Mouse (Mus musculus) CH12.LX (cell line): ENCODE measurements around the gene Pde6b. TPM values are rescaled to one million over a fixed set of nuclear protein-coding genes. Genes with fewer than 3 reads are reported as not detected.

ENCODE experiments used
- DNase-seq: peaks from one replicate; pipeline ENCODE4 v3.0.0-alpha.2; 2013; ENCODE audit errors: extremely low read depth
- H3K27ac ChIP-seq: 2 replicates; pipeline ENCODE4 v1.5.1; 2012; ENCODE audit warnings: low read depth, mild to moderate bottlenecking, control low read depth, moderate library complexity; ENCODE audit not compliant: insufficient read depth
- H3K27me3 ChIP-seq: replicated peaks from 2 replicates; pipeline ENCODE3; 2012; ENCODE audit warnings: inconsistent platforms
- H3K36me3 ChIP-seq, 2 experiments: replicated peaks in 1 of 2; 2 replicates each; pipeline versions ENCODE3 to v1.6.1; 2012; ENCODE audit warnings: inconsistent platforms in 1 of 2, low read length in 1 of 2, mild to moderate bottlenecking in 1 of 2, mixed read lengths in 1 of 2, moderate library complexity in 1 of 2; ENCODE audit not compliant: control insufficient read depth in 1 of 2, insufficient read depth in 1 of 2
- H3K4me1 ChIP-seq, 2 experiments: 2 replicates each; pipeline ENCODE4 v1.6.1; 2012; ENCODE audit warnings: inconsistent platforms in 1 of 2, moderate library complexity in 1 of 2; ENCODE audit not compliant: insufficient read depth in 2 of 2, control insufficient read depth in 1 of 2
- H3K4me2 ChIP-seq: 2 replicates; pipeline ENCODE4 v1.6.1; 2012; ENCODE audit warnings: low read depth, mild to moderate bottlenecking, control low read depth; ENCODE audit not compliant: poor library complexity, insufficient read depth, severe bottlenecking
- H3K4me3 ChIP-seq, 3 experiments: fragments of 150-350 bp in 1 of 3; sonication (generic) in 1 of 3; replicated peaks in 1 of 3; 2 replicates each; pipeline versions ENCODE3 to v1.5.1; 2011 to 2012; ENCODE audit warnings: low read depth in 2 of 3, low read length in 2 of 3, mild to moderate bottlenecking in 2 of 3, moderate library complexity in 2 of 3, control low read depth in 1 of 3, improper control_type of control experiment in 1 of 3, inconsistent platforms in 1 of 3, mixed read lengths in 1 of 3; ENCODE audit not compliant: poor library complexity in 1 of 3
- H3K79me2 ChIP-seq: replicated peaks from 2 replicates; pipeline ENCODE4 v1.6.1; 2012; ENCODE audit warnings: mild to moderate bottlenecking, moderate library complexity; ENCODE audit not compliant: control insufficient read depth, poor library complexity, insufficient read depth, severe bottlenecking; ENCODE audit errors: extremely low read depth
- H3K9ac ChIP-seq: 2 replicates; pipeline ENCODE4 v1.6.1; 2012; ENCODE audit warnings: low read depth, mild to moderate bottlenecking, control low read depth, moderate library complexity; ENCODE audit not compliant: insufficient read depth
- H3K9me3 ChIP-seq: replicated peaks from 2 replicates; pipeline ENCODE3; 2012; ENCODE audit warnings: low read length, inconsistent platforms, mixed read lengths
- CHD1 ChIP-seq: IDR thresholded peaks from 2 replicates; pipeline ENCODE4 v1.6.1; 2012; ENCODE audit warnings: low read depth, low read length, improper control_type of control experiment, inconsistent platforms
- CHD2 ChIP-seq: IDR thresholded peaks from 2 replicates; pipeline ENCODE4 v1.6.1; 2011; ENCODE audit warnings: low read length, improper control_type of control experiment
- E2F4 ChIP-seq: IDR thresholded peaks from 2 replicates; pipeline ENCODE4 v1.6.1; 2011; ENCODE audit warnings: low read depth, low read length, improper control_type of control experiment; ENCODE audit not compliant: insufficient replicate concordance
- ELF1 ChIP-seq: IDR thresholded peaks from 2 replicates; pipeline ENCODE4 v1.6.1; 2014; ENCODE audit warnings: low read depth, mild to moderate bottlenecking, inconsistent platforms, low read length, improper control_type of control experiment
- EP300 ChIP-seq: IDR thresholded peaks from 2 replicates; pipeline ENCODE4 v1.6.1; 2011; ENCODE audit warnings: low read length, improper control_type of control experiment
- ETS1 ChIP-seq: conservative IDR thresholded peaks from 2 replicates; pipeline ENCODE4 v1.6.1; 2012; ENCODE audit warnings: low read depth, mild to moderate bottlenecking, inconsistent platforms, low read length, improper control_type of control experiment, moderate library complexity
- GABPA ChIP-seq: IDR thresholded peaks from 2 replicates; pipeline ENCODE4 v1.6.1; 2012; ENCODE audit warnings: low read depth, low read length, improper control_type of control experiment, inconsistent platforms; ENCODE audit not compliant: insufficient replicate concordance
- JUND ChIP-seq: conservative IDR thresholded peaks from 2 replicates; pipeline ENCODE4 v1.6.1; 2011; ENCODE audit warnings: low read depth, low read length, improper control_type of control experiment
- KAT2A ChIP-seq: IDR thresholded peaks from 2 replicates; pipeline ENCODE4 v1.6.1; 2012; ENCODE audit warnings: low read length, improper control_type of control experiment, inconsistent platforms; ENCODE audit not compliant: insufficient replicate concordance
- MAFK ChIP-seq: IDR thresholded peaks from 2 replicates; pipeline ENCODE4 v1.6.1; 2011; ENCODE audit warnings: low read length, improper control_type of control experiment; ENCODE audit not compliant: insufficient replicate concordance
- MAX ChIP-seq: IDR thresholded peaks from 2 replicates; pipeline ENCODE4 v1.6.1; 2011; ENCODE audit warnings: low read length, improper control_type of control experiment
- MYC ChIP-seq: IDR thresholded peaks from 2 replicates; pipeline ENCODE4 v1.6.1; 2011; ENCODE audit warnings: low read depth, mild to moderate bottlenecking, improper control_type of control experiment, low read length
- POLR2A ChIP-seq: IDR thresholded peaks from 2 replicates; pipeline ENCODE4 v1.6.1; 2011; ENCODE audit warnings: low read depth, mild to moderate bottlenecking, improper control_type of control experiment, low read length
- POLR2AphosphoS2 ChIP-seq: IDR thresholded peaks from 2 replicates; pipeline ENCODE4 v1.6.1; 2011; ENCODE audit warnings: low read depth, low read length, improper control_type of control experiment
- RAD21 ChIP-seq: IDR thresholded peaks from 2 replicates; pipeline ENCODE4 v1.6.1; 2011; ENCODE audit warnings: low read depth, mild to moderate bottlenecking, low read length, improper control_type of control experiment, moderate library complexity
- UBTF ChIP-seq: IDR thresholded peaks from 2 replicates; pipeline ENCODE4 v1.6.1; 2012; ENCODE audit warnings: low read depth, mild to moderate bottlenecking, inconsistent platforms, low read length, improper control_type of control experiment, moderate library complexity
- USF1 ChIP-seq: IDR thresholded peaks from 2 replicates; pipeline ENCODE4 v1.6.1; 2014; ENCODE audit warnings: low read depth, mild to moderate bottlenecking, inconsistent platforms, low read length, improper control_type of control experiment
- ZC3H11A ChIP-seq: IDR thresholded peaks from 2 replicates; pipeline ENCODE4 v1.6.1; 2012; ENCODE audit warnings: low read depth, mild to moderate bottlenecking, inconsistent platforms, low read length, improper control_type of control experiment
- ZMIZ1 ChIP-seq: IDR thresholded peaks from 2 replicates; pipeline ENCODE4 v1.6.1; 2012; ENCODE audit warnings: low read depth, mild to moderate bottlenecking, inconsistent platforms, low read length, improper control_type of control experiment
- dilution Hi-C: fragments of 300-500 bp; cut with MboI; formaldehyde crosslinking; loops from 2 replicates; pipeline ENCODE4 v1.14.3; 2020; ENCODE audit warnings: low sequenced_read_pairs; ENCODE audit not compliant: extremely low pct_unique_long_range_greater_than_20kb, extremely low pct_ligation_motif_present
- in situ Hi-C: fragments of 300-500 bp; cut with MboI; formaldehyde crosslinking; loops from 3 replicates; pipeline ENCODE4 v1.14.3; 2019; ENCODE audit warnings: low sequenced_read_pairs, low pct_ligation_motif_present, low pct_unique_long_range_greater_than_20kb, mixed read lengths
- polyA plus RNA-seq: library from polyadenylated mRNA; unstranded; fragments of >175 nt; gene quantifications from 2 replicates; pipeline ENCODE4 v1.2.1, GENCODE M21; 2012; ENCODE audit warnings: low read depth; ENCODE audit not compliant: insufficient read length
- total RNA-seq, 2 experiments: library from RNA; depleted of rRNA; stranded (reverse); fragments of 300-350 nt in 1 of 2; fragments of >200 nt in 1 of 2; gene quantifications; 2 replicates each; pipeline ENCODE4 v1.2.3; 2012 to 2014

Pde6b gene
- total RNA-seq (2012; rRNA removed) (0.13 TPM in 1 of 2 replicates, not detected in the other), total RNA-seq (2014; rRNA removed) (not detected in 2 replicates), polyA plus RNA-seq (0.11 and 0.16 TPM in 2 replicates)

- Histone ChIP-seq H3K27me3 (no peaks in the 10 kb centered on the region), H3K9me3 (no peaks in the 10 kb centered on the region), H3K4me2 (no peak within 1 kb of the TSS), H3K79me2 (no peaks in the 10 kb centered on the region), H3K4me1 (peaks cover 0 to 5% of the 10 kb centered on the region in 2 experiments; a peak in 2 of 4 replicates), H3K36me3 (no peaks in the 10 kb centered on the region), H3K9ac (no peak within 1 kb of the TSS), H3K27ac (no peak within 1 kb of the TSS), H3K4me3 (no peak within 1 kb of the TSS)
- TF ChIP-seq ETS1, result no peak
- TF ChIP-seq MAX, result no peak
- no peak for TF ChIP-seq RAD21
- no peak for TF ChIP-seq ZC3H11A
- TF ChIP-seq E2F4, result no peak
- no peak for TF ChIP-seq CHD2
- no peak for TF ChIP-seq POLR2AphosphoS2
- TF ChIP-seq POLR2A, result no peak
- TF ChIP-seq ELF1, result no peak
- TF ChIP-seq GABPA, result no peak
- TF ChIP-seq KAT2A, result no peak
- TF ChIP-seq JUND, result no peak
- no peak for TF ChIP-seq MAFK
- no peak for TF ChIP-seq MYC
- no peak for TF ChIP-seq EP300
- TF ChIP-seq CHD1, result no peak
- TF ChIP-seq USF1, result no peak
- in situ Hi-C loops, result no loop called here
- dilution Hi-C loops, result no loop called here
- DNase-seq, result no peak
Observed at GRCm38 (mm10) chr5:108388201-108388600, at the start of gene Pde6b. Pde6b (plus strand) TSS chr5:108388391.

GRCm38 (mm10) chr5:108343680-108344170 is 44.5 kb upstream of the Pde6b start:
- H3K27me3 ChIP-seq, result no peaks in the 10 kb centered on the region
- no peak for DNase-seq
- H3K4me3 ChIP-seq, result no peak overlapping the region
- H3K9ac ChIP-seq, result no peak overlapping the region
- H3K27ac ChIP-seq, result no peak overlapping the region
- H3K4me2 ChIP-seq, result no peak overlapping the region
- no peaks in the 10 kb centered on the region for H3K9me3 ChIP-seq
- no peaks in the 10 kb centered on the region for H3K4me1 ChIP-seq
- TF ChIP-seq MAX (no peak), UBTF (no peak), ZMIZ1 (no peak), ZC3H11A (no peak)
- in situ Hi-C loops (no loop called here), dilution Hi-C loops (no loop called here)
- no peaks in the 10 kb centered on the region for H3K79me2 ChIP-seq
- peaks cover 46 to 77% of the 10 kb centered on the region in 2 experiments for H3K36me3 ChIP-seq
